In genomic region chr14:55116425-55117200, GRCm38 (mm10) we compare ENCODE assay signal across 7 mouse cellular contexts. TPM values are rescaled to one million over a fixed set of nuclear protein-coding genes. Genes with fewer than 3 reads are reported as not detected.
A peak's percentile ranks its signal among the peaks of the same experiment; 100 is the strongest.
DNase-seq lines count a peak whose midpoint lies in the region; ATAC-seq lines count a peak whose summit lies in the region.

Jph4 (minus strand) TSS chr14:55116935.

- H3K27me3 ChIP-seq in neural tube, embryonic 11.5 days (ENCODE audit: control insufficient read depth, insufficient read depth, low read length): peaks cover 43% of the 10 kb centered on the region
- peaks cover 35% of the 10 kb centered on the region for H3K27me3 ChIP-seq in embryonic facial prominence, embryonic 14.5 days (replicated peaks; ENCODE audit: control insufficient read depth, insufficient read depth, low read length)
- no peaks in the 10 kb centered on the region for H3K27me3 ChIP-seq in midbrain, embryonic 16.5 days (ENCODE audit: control insufficient read depth, insufficient read depth, low read depth, low read length)

- peak within 1 kb of the TSS; percentile 59 for H3K9ac ChIP-seq in neural tube, embryonic 11.5 days (ENCODE audit: low read length)
- peak within 1 kb of the TSS; percentile 77 for H3K9ac ChIP-seq in embryonic facial prominence, embryonic 14.5 days (ENCODE audit: low read depth, low read length)
- H3K9ac ChIP-seq in midbrain, embryonic 16.5 days (ENCODE audit: low read depth, low read length): peak within 1 kb of the TSS; percentile 98

- 3% methylated on average over 21 of the region's 21 CpGs for WGBS in neural tube, embryonic 11.5 days
- 6% methylated on average over 21 of the region's 21 CpGs for WGBS in embryonic facial prominence, embryonic 14.5 days
- WGBS in midbrain, embryonic 16.5 days: 4% methylated on average over 21 of the region's 21 CpGs

- peak within 1 kb of the TSS; percentile 46 for H3K4me3 ChIP-seq in neural tube, embryonic 11.5 days (ENCODE audit: low read depth, low read length)
- peak within 1 kb of the TSS; percentile 62 for H3K4me3 ChIP-seq in embryonic facial prominence, embryonic 14.5 days (ENCODE audit: low read depth, low read length)
- H3K4me3 ChIP-seq in midbrain, embryonic 16.5 days (ENCODE audit: low read depth, low read length): peak within 1 kb of the TSS; percentile 90

- H3K36me3 ChIP-seq in neural tube, embryonic 11.5 days (ENCODE audit: control insufficient read depth, insufficient read depth, low read length): no peaks in the 10 kb centered on the region
- H3K36me3 ChIP-seq in embryonic facial prominence, embryonic 14.5 days (ENCODE audit: control insufficient read depth, insufficient read depth, low read length): no peaks in the 10 kb centered on the region
- H3K36me3 ChIP-seq in midbrain, embryonic 16.5 days (ENCODE audit: control insufficient read depth, insufficient read depth, low read length): peaks cover 7% of the 10 kb centered on the region

- peaks cover 12% of the 10 kb centered on the region for H3K4me1 ChIP-seq in neural tube, embryonic 11.5 days (ENCODE audit: control insufficient read depth, insufficient read depth, low read length)
- peaks cover 7% of the 10 kb centered on the region; the same call in 1 of the 2 replicates for H3K4me1 ChIP-seq in embryonic facial prominence, embryonic 14.5 days (ENCODE audit: control insufficient read depth, insufficient read depth, low read length)
- H3K4me1 ChIP-seq in midbrain, embryonic 16.5 days (ENCODE audit: control insufficient read depth, insufficient read depth, low read length): peaks cover 38% of the 10 kb centered on the region

- ATAC-seq in neural tube, embryonic 11.5 days (ENCODE audit: insufficient read depth, low FRiP score, low TSS enrichment): no peak
- peak; percentile 27; the same call in 1 of the 2 replicates for ATAC-seq in embryonic facial prominence, embryonic 14.5 days (ENCODE audit: low read depth)
- peak; percentile 66 for ATAC-seq in midbrain, embryonic 16.5 days

- peak within 1 kb of the TSS; percentile 34; the same call in 1 of the 2 replicates for H3K27ac ChIP-seq in neural tube, embryonic 11.5 days (ENCODE audit: low read depth, low read length)
- peak within 1 kb of the TSS; percentile 15 for H3K27ac ChIP-seq in embryonic facial prominence, embryonic 14.5 days (replicated peaks; ENCODE audit: low read depth, low read length)
- peak within 1 kb of the TSS; percentile 95 for H3K27ac ChIP-seq in midbrain, embryonic 16.5 days (ENCODE audit: low read length)

- peak within 1 kb of the TSS; percentile 85 for H3K4me2 ChIP-seq in neural tube, embryonic 11.5 days (ENCODE audit: low read depth)
- H3K4me2 ChIP-seq in embryonic facial prominence, embryonic 14.5 days (ENCODE audit: low read depth, low read length): peak within 1 kb of the TSS; percentile 97
- peak within 1 kb of the TSS; percentile 66 for H3K4me2 ChIP-seq in midbrain, embryonic 16.5 days (ENCODE audit: low read length)

- DNase-seq in neural tube, embryonic 11.5 days (ENCODE audit: low spot score): peak; percentile 26
- DNase-seq in neural tube, embryonic 10.5 days (ENCODE audit: extremely low spot score, low spot score): no peak
- peak; percentile 60 for DNase-seq in embryonic facial prominence, embryonic 14.5 days (ENCODE audit: low spot score)
- peak in 1 of 2 experiments; percentile 83 for DNase-seq in layer of hippocampus, adult 18-20 months (ENCODE audit: low spot score in 2 of 2)
- no peak for DNase-seq in lung, postnatal 36 days
- no peak for DNase-seq in Muller cell, postnatal 12 days (ENCODE audit: inconsistent ontology term)

- H3K9me3 ChIP-seq in neural tube, embryonic 11.5 days (ENCODE audit: control insufficient read depth, low read length): no peaks in the 10 kb centered on the region
- no peaks in the 10 kb centered on the region for H3K9me3 ChIP-seq in embryonic facial prominence, embryonic 14.5 days (ENCODE audit: control insufficient read depth, low read length)
- no peaks in the 10 kb centered on the region for H3K9me3 ChIP-seq in midbrain, embryonic 16.5 days (replicated peaks; ENCODE audit: control insufficient read depth, low read length, poor library complexity, severe bottlenecking)

RNA-seq across cellular contexts. Expression of gene Jph4, which starts in this region (rescaled TPM):
- 3.8 and 4.4 TPM in 2 replicates for polyA plus RNA-seq in neural tube, embryonic 11.5 days (2014; fragmentation: Nextera tagmentation; extraction: Ambion mirVana)
- polyA plus RNA-seq in embryonic facial prominence, embryonic 14.5 days (2014; fragmentation: Nextera tagmentation; extraction: Ambion mirVana): 3.0 and 3.8 TPM in 2 replicates
- total RNA-seq in layer of hippocampus, adult 18-20 months (2021): 100 to 1,000 TPM; 423 to 433 TPM
- polyA plus RNA-seq in midbrain, embryonic 16.5 days (2015; fragmentation: Nextera tagmentation; extraction: Ambion mirVana): 37.3 and 40.3 TPM in 2 replicates

Comparison
In these comparisons a context has a peak if more than half of its experiments do, and no peak if none do; other contexts are left out.
1. DNase-seq: peak in neural tube, embryonic 11.5 days (single experiment) and embryonic facial prominence, embryonic 14.5 days (single experiment); none in neural tube, embryonic 10.5 days (single experiment), lung, postnatal 36 days (single experiment) and Muller cell, postnatal 12 days (single experiment).
2. H3K27ac ChIP-seq: peak in every context shown above with its lines; median percentile 95 in midbrain, embryonic 16.5 days; 34 in neural tube, embryonic 11.5 days; 15 in embryonic facial prominence, embryonic 14.5 days.
3. Peak in every context shown above with its lines, with median percentiles within 50 percentile points of each other: H3K4me2 ChIP-seq, H3K4me3 ChIP-seq and H3K9ac ChIP-seq.